Mouse (Mus musculus) lung, postnatal 36 days (tissue): ENCODE data around the gene Sbp.

ENCODE experiments used
- DNase-seq: peaks from one replicate; pipeline ENCODE4 v3.0.0; 2022; ENCODE audit warnings: mixed read lengths

Sbp gene

DNA sequence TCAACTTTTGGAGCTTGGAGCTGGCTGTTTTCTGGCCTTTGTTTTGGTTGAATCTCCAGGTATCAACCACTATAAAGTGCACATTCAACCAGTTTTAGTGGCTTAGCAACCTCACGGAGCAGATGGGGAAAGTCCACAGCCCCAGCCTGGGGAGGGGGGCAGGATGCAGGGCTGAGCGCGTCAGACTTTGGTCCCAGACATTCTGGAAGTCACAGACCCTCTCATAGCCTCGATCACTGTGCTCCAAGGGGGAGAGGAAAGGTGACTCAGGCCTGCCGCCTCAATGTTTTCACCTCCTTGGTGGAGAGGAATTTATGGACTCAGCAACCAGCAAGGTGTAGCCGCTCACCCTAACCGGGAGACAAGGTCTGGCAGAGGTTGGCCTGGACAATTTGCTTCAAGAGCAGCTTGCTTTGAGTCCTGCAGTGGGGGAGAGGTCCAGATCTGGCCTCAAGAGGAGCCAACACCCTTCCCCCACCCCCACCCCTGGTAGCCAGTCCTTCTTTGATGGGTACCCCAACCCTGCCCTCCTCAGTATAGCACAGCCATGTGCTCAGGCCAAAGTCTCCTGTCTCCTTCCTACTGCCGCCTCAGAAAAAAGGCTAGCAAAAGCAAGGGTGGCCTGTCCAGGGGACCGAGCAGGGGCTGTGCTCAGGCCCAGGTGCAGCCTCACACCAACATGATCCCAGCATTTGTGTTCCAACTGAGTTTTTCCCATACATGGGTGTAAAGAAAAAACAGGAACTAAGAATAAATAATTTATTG is 51.5 kb downstream of the Sbp start:
- DNase-seq = no peak

DNA sequence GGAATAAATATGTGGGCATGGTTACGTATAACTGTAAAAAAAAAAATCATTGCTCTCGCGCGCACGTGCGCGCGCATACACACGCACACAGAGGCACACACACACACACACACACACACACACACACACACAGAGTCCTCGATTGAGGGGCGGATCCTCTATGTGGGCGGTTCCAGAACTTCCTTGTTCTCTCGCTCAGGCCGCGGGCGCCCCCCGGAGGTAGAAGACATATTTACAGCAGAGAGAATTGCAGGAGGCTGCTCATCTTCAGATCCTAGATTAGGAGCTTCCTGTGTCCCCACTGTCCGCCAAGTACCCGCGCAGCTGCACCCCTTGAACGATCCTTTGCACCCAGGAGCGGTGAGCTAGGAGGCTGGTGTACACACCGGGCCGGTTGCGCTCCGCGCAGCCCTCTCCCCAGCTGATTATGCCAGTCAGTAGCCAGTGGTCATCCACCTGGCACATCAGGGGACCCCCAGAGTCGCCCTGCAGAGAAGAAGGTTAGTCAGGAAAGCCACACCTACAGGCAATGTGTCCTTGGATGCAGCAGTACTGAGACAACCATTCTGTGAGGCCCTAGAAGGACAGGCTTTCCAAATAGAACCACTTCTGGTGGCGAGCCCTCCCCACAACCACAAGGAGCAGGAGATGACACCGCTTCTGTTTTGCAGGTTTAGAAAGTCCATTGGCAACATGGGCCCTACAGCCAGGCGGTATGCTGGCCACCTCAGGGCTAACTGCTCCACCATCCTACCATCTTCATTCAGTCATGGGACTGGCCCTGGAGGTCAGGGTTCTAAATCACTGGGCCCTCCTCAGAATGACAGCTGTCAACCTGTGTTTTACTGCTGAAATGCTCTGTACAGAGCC is 52.3 kb downstream of the Sbp start:
- DNase-seq = peak; percentile 97

DNA sequence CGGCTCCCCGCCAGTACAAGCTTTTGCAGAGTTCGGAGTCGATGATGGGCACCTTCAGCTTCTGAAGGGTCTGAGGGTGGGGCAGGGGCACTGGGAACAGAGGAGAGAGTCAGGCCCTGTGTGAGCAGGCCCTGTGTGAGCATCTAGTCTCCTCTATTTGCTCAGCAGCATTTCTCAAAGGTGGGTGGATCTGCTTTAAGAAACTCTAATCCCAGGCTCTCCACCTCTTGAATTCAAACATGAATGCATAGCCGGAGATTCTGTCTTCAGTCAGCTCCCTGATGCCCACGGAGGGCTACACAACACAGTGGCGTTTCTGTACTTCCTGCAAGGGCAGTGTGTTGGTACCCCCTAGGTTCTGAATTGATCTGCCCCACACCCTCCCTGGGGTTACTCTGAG is 53.2 kb downstream of the Sbp start:
- no peak for DNase-seq
